Mouse (Mus musculus): ENCODE measurements around the gene Gsk3a. TPM values are rescaled to one million over a fixed set of nuclear protein-coding genes. Genes with fewer than 3 reads are reported as not detected.

The Gsk3a gene
- polyA plus RNA-seq, 1 experiment, result 87.1 TPM

- Histone ChIP-seq H3K4me3 (ENCODE audit: insufficient read depth, low read length) (no peak overlapping the region), H3K27ac (ENCODE audit: insufficient read depth, low read depth, low read length) (no peak overlapping the region), H3K4me1 (ENCODE audit: control insufficient read depth, insufficient read depth, low read length) (peaks cover 21% of the 10 kb centered on the region)
- TF ChIP-seq POLR2A (IDR thresholded peaks at IDR 0.05; ENCODE audit: borderline replicate concordance, low read depth, low read length) (no peak), CTCF (IDR thresholded peaks at IDR 0.05; ENCODE audit: low read depth, low read length) (no peak)
Measured at GRCm38 (mm10) chr7:25214172-25214571, 23.5 kb downstream of the Gsk3a start.

- TF ChIP-seq CTCF (IDR thresholded peaks at IDR 0.05; ENCODE audit: low read depth, low read length) (no peak), POLR2A (IDR thresholded peaks at IDR 0.05; ENCODE audit: borderline replicate concordance, low read depth, low read length) (no peak)
- Histone ChIP-seq H3K4me3 (ENCODE audit: insufficient read depth, low read length) (no peak overlapping the region), H3K27ac (ENCODE audit: insufficient read depth, low read depth, low read length) (no peak overlapping the region; the same call in 1 of the 2 replicates), H3K4me1 (ENCODE audit: control insufficient read depth, insufficient read depth, low read length) (peaks cover 16% of the 10 kb centered on the region)
Measured at GRCm38 (mm10) chr7:25213099-25213498, 24.6 kb downstream of the Gsk3a start.

DNA sequence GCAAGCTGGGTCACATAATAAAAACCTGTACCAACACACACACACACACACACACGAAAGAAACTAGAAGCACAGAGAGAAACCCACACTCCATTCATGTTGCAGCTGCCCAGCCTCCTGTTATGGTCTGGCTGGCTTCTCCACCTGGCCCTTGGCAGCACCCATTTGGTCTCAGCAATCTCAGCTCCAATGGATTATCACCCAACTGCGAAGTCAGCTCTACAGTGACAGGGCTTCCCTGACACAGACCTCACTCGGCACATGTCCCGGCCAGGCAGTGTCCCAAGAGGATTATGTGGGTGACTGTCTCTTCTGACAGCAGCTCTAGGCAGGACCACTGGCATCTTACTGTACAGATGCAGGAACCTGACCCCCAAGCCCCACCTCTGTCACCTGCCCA lies 27.2 kb downstream of the Gsk3a start:
- Histone ChIP-seq H3K4me3 (ENCODE audit: insufficient read depth, low read length) (no peak overlapping the region), H3K4me1 (ENCODE audit: control insufficient read depth, insufficient read depth, low read length) (peaks cover 15% of the 10 kb centered on the region), H3K27ac (ENCODE audit: insufficient read depth, low read depth, low read length) (no peak overlapping the region)
- TF ChIP-seq POLR2A (IDR thresholded peaks at IDR 0.05; ENCODE audit: borderline replicate concordance, low read depth, low read length) (no peak), CTCF (IDR thresholded peaks at IDR 0.05; ENCODE audit: low read depth, low read length) (no peak)

GRCm38 (mm10) chr7:25209161-25209622 lies 28.5 kb downstream of the Gsk3a start:
- H3K27ac ChIP-seq (ENCODE audit: insufficient read depth, low read depth, low read length), result no peak overlapping the region
- no peak overlapping the region for H3K4me3 ChIP-seq (ENCODE audit: insufficient read depth, low read length)
- H3K4me1 ChIP-seq (ENCODE audit: control insufficient read depth, insufficient read depth, low read length), result peaks cover 17% of the 10 kb centered on the region
- TF ChIP-seq POLR2A (IDR thresholded peaks at IDR 0.05; ENCODE audit: borderline replicate concordance, low read depth, low read length) (no peak), CTCF (IDR thresholded peaks at IDR 0.05; ENCODE audit: low read depth, low read length) (no peak)

DNA sequence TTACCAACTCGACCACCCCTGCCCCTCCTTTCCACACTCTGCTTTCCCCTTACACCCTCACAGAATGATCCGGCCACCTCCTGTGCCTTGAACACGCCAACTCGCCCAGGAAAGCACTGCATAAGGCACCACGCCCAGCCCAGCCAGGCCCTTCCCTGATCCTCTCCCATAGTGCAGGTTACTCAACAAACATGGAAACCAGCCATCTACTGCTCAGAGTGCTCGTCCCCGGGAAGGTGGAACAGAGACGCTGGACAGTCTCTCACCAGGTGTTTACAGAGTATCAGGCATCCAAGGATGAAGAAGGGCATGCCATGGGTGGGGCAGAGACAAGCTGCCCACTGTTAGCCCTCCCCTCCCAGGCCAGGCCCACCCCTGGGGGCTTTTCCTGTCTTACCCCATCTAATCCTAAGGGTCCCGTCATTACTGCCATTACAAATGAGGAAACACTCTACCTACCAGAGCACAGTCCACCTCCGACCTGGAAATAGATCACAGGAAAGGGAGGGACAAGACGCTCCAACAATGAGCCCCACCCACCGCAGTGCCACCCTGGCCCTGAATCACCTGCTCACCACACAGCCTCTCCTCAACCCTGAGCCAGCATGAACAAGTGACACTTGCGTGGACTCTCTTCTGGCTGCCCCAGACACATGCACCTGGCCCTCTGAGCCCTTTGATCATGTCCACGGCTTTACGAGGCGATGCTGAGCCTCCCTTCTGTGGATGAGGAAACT lies 31.4 kb downstream of the Gsk3a start:
- peaks cover 13% of the 10 kb centered on the region for H3K4me1 ChIP-seq (ENCODE audit: control insufficient read depth, insufficient read depth, low read length)
- TF ChIP-seq CTCF (IDR thresholded peaks at IDR 0.05; ENCODE audit: low read depth, low read length) (no peak), POLR2A (IDR thresholded peaks at IDR 0.05; ENCODE audit: borderline replicate concordance, low read depth, low read length) (no peak)
- H3K4me3 ChIP-seq (ENCODE audit: insufficient read depth, low read length), result no peak overlapping the region
- H3K27ac ChIP-seq (ENCODE audit: insufficient read depth, low read depth, low read length), result no peak overlapping the region

DNA sequence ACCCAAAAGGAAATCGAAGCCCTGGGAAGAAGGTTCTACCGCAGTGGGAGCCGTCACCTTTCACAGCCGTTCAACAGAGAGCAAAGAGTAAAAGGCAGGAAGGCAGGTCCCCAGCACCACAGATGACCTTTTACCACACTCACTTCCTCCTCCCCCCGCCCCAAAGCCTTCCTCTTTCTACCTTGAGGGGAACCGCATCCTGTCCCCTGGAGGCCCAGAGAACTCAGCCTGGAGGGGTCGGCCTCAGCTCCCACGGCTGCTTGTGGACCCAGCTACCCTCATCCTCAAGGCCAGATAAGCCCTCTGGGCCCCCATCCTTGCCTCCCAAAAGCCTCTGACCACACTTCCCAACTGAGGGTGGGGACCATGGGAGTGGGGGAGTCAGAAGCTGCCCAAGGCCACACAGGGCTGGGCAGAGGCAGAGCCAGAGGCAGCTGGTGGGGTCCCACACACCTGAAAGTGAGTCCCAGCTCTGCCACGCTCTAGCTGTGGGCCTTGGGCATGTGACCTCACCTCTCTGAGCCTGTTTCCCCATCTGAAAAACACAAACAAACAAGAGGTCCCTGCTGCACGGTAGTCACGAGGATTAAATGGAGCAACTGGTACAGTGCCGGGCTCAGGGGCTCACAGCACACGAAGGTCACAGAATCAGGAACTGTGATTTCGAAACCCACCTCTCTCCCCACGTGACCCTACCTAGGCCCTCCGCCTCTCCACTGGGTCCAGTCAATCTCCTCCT lies 32.1 kb downstream of the Gsk3a start:
- Histone ChIP-seq H3K27ac (ENCODE audit: insufficient read depth, low read depth, low read length) (no peak overlapping the region), H3K4me1 (ENCODE audit: control insufficient read depth, insufficient read depth, low read length) (peaks cover 13% of the 10 kb centered on the region), H3K4me3 (ENCODE audit: insufficient read depth, low read length) (no peak overlapping the region)

GRCm38 (mm10) chr7:25203624-25204023 lies 34.0 kb downstream of the Gsk3a start:
- Histone ChIP-seq H3K4me3 (ENCODE audit: insufficient read depth, low read length) (no peak overlapping the region), H3K27ac (ENCODE audit: insufficient read depth, low read depth, low read length) (no peak overlapping the region), H3K4me1 (ENCODE audit: control insufficient read depth, insufficient read depth, low read length) (peaks cover 13% of the 10 kb centered on the region)
- TF ChIP-seq CTCF (IDR thresholded peaks at IDR 0.05; ENCODE audit: low read depth, low read length), result no peak

More for the DNA sequence above, 32.1 kb downstream of the Gsk3a start:
- no peak for TF ChIP-seq POLR2A (IDR thresholded peaks at IDR 0.05; ENCODE audit: borderline replicate concordance, low read depth, low read length)
- no peak for TF ChIP-seq CTCF (IDR thresholded peaks at IDR 0.05; ENCODE audit: low read depth, low read length)

- H3K4me1 ChIP-seq (ENCODE audit: control insufficient read depth, insufficient read depth, low read length), result no peaks in the 10 kb centered on the region
- no peak for TF ChIP-seq CTCF (IDR thresholded peaks at IDR 0.05; ENCODE audit: low read depth, low read length)
- no peak for TF ChIP-seq POLR2A (IDR thresholded peaks at IDR 0.05; ENCODE audit: borderline replicate concordance, low read depth, low read length)
- no peak overlapping the region for H3K4me3 ChIP-seq (ENCODE audit: insufficient read depth, low read length)
- H3K27ac ChIP-seq (ENCODE audit: insufficient read depth, low read depth, low read length), result no peak overlapping the region
Measured at GRCm38 (mm10) chr7:25197384-25198018, 40.1 kb downstream of the Gsk3a start.

- Histone ChIP-seq H3K27ac (ENCODE audit: insufficient read depth, low read depth, low read length) (no peak overlapping the region), H3K4me1 (ENCODE audit: control insufficient read depth, insufficient read depth, low read length) (no peaks in the 10 kb centered on the region), H3K4me3 (ENCODE audit: insufficient read depth, low read length) (no peak overlapping the region)
- no peak for TF ChIP-seq POLR2A (IDR thresholded peaks at IDR 0.05; ENCODE audit: borderline replicate concordance, low read depth, low read length)
- no peak for TF ChIP-seq CTCF (IDR thresholded peaks at IDR 0.05; ENCODE audit: low read depth, low read length)
Measured at GRCm38 (mm10) chr7:25196107-25196506, 41.5 kb downstream of the Gsk3a start.

GRCm38 (mm10) chr7:25195148-25195547 lies 42.5 kb downstream of the Gsk3a start:
- no peak overlapping the region for H3K27ac ChIP-seq (ENCODE audit: insufficient read depth, low read depth, low read length)
- TF ChIP-seq CTCF (IDR thresholded peaks at IDR 0.05; ENCODE audit: low read depth, low read length), result no peak
- TF ChIP-seq POLR2A (IDR thresholded peaks at IDR 0.05; ENCODE audit: borderline replicate concordance, low read depth, low read length), result no peak
- no peaks in the 10 kb centered on the region for H3K4me1 ChIP-seq (ENCODE audit: control insufficient read depth, insufficient read depth, low read length)
- no peak overlapping the region for H3K4me3 ChIP-seq (ENCODE audit: insufficient read depth, low read length)
